Mouse (Mus musculus): ENCODE results near the gene Olfr1373.

DNA sequence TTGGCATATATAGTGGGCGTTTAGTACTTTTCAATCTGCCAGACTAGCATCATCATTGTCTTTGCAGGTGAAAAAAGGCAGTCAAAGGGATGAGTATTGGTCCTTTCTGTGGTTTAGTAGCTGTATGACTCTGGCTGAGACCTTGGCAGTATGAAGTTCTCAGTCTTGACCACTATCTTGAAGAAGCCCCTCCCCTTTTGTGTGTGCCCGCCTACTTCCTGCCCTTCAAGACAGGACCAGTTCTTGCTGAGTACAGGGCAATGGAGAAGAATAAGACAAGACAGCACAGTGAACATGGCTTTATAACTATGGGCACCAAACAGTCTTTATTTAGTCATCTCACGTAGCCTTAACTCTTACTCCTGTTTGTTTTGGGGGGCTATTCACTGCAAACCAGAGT, 48.3 kb downstream of the Olfr1373 start:
- TF ChIP-seq CTCF (IDR thresholded peaks at IDR 0.05; ENCODE audit: insufficient read depth, low read length) (no peak), POLR2A (IDR thresholded peaks at IDR 0.05; ENCODE audit: borderline replicate concordance, extremely low read depth, low read depth, low read length) (no peak)
